Comparison of ENCODE assay signal across 7 mouse cellular contexts in genomic region chr19:24961172-24961962, GRCm38 (mm10). TPM values are rescaled to one million over a fixed set of nuclear protein-coding genes. Genes with fewer than 3 reads are reported as not detected.
DNase-seq lines count a peak whose midpoint lies in the region; ATAC-seq and TF ChIP-seq lines count a peak whose summit lies in the region.

Gene Cbwd1, minus strand, starts transcription at chr19:24961610.

- TF ChIP-seq POLR2A in small intestine, adult 2 months (IDR thresholded peaks at IDR 0.05; ENCODE audit: low read depth, low read length): peak; percentile 57; the same call in 1 of the 2 replicates

- H3K4me3 ChIP-seq in embryonic facial prominence, embryonic 10.5 days: peak within 1 kb of the TSS; percentile 79
- H3K4me3 ChIP-seq in intestine, postnatal 0 days (ENCODE audit: low read depth, low read length): peak within 1 kb of the TSS; percentile 76
- peak within 1 kb of the TSS; percentile 71 for H3K4me3 ChIP-seq in midbrain, embryonic 12.5 days
- H3K4me3 ChIP-seq in small intestine, adult 2 months (ENCODE audit: low read depth, low read length): peak within 1 kb of the TSS; percentile 75

- peak within 1 kb of the TSS; percentile 81 for H3K27ac ChIP-seq in embryonic facial prominence, embryonic 10.5 days (replicated peaks)
- H3K27ac ChIP-seq in intestine, postnatal 0 days (ENCODE audit: low read depth, low read length): peak within 1 kb of the TSS; percentile 24; the same call in 1 of the 2 replicates
- no peak within 1 kb of the TSS for H3K27ac ChIP-seq in midbrain, embryonic 12.5 days (replicated peaks)
- peak within 1 kb of the TSS; percentile 50 for H3K27ac ChIP-seq in small intestine, adult 2 months (ENCODE audit: insufficient read depth, low read depth, low read length)

- peaks cover 11% of the 10 kb centered on the region for H3K36me3 ChIP-seq in embryonic facial prominence, embryonic 10.5 days (replicated peaks)
- H3K36me3 ChIP-seq in intestine, postnatal 0 days (ENCODE audit: control insufficient read depth, insufficient read depth): no peaks in the 10 kb centered on the region
- H3K36me3 ChIP-seq in midbrain, embryonic 12.5 days: peaks cover under 1% of the 10 kb centered on the region
- H3K36me3 ChIP-seq in small intestine, adult 2 months (ENCODE audit: control insufficient read depth, insufficient read depth, low read length): peaks cover 3% of the 10 kb centered on the region; the same call in 1 of the 2 replicates

- WGBS in embryonic facial prominence, embryonic 10.5 days: under 1% methylated on average over 36 of the region's 36 CpGs
- under 1% methylated on average over 36 of the region's 36 CpGs for WGBS in intestine, postnatal 0 days
- WGBS in midbrain, embryonic 12.5 days: under 1% methylated on average over 36 of the region's 36 CpGs
- under 1% methylated on average over 36 of the region's 36 CpGs for WGBS in small intestine, adult 2 months

- DNase-seq in adrenal gland, postnatal 10 days: peak; percentile 99
- DNase-seq in embryonic facial prominence, embryonic 10.5 days (ENCODE audit: low spot score): peak; percentile 99
- peak; percentile 89 for DNase-seq in gonadal fat pad, adult 2 months (ENCODE audit: low read depth)
- DNase-seq in left cerebral cortex, postnatal 4 days: peak; percentile 99

- H3K27me3 ChIP-seq in embryonic facial prominence, embryonic 10.5 days (replicated peaks; ENCODE audit: low read depth, poor library complexity, severe bottlenecking): no peaks in the 10 kb centered on the region
- no peaks in the 10 kb centered on the region for H3K27me3 ChIP-seq in intestine, postnatal 0 days (replicated peaks; ENCODE audit: control insufficient read depth, insufficient read depth, low read length)
- H3K27me3 ChIP-seq in midbrain, embryonic 12.5 days: no peaks in the 10 kb centered on the region
- no peaks in the 10 kb centered on the region for H3K27me3 ChIP-seq in small intestine, adult 2 months (ENCODE audit: control insufficient read depth, insufficient read depth, low read length)

- peak; percentile 96 for TF ChIP-seq CTCF in intestine, postnatal 0 days (IDR thresholded peaks at IDR 0.05; ENCODE audit: low read depth)
- peak; percentile 85 for TF ChIP-seq CTCF in small intestine, adult 2 months (IDR thresholded peaks at IDR 0.05; ENCODE audit: extremely low read depth, insufficient read length, insufficient replicate concordance, low read depth, low read length)

- intact Hi-C loops in left cerebral cortex, postnatal 4 days (cut with DNase I): loop anchor here (5.0 kb wide), 1 partner anchor 146 kb away; no protein-coding TSS in a partner anchor

- peak within 1 kb of the TSS; percentile 64; the same call in 1 of the 2 replicates for H3K9ac ChIP-seq in intestine, postnatal 0 days (ENCODE audit: low read depth, low read length)
- peak within 1 kb of the TSS; percentile 68 for H3K9ac ChIP-seq in midbrain, embryonic 12.5 days (replicated peaks)

- no peaks in the 10 kb centered on the region for H3K9me3 ChIP-seq in embryonic facial prominence, embryonic 10.5 days
- no peaks in the 10 kb centered on the region for H3K9me3 ChIP-seq in intestine, postnatal 0 days (ENCODE audit: control insufficient read depth)
- no peaks in the 10 kb centered on the region for H3K9me3 ChIP-seq in midbrain, embryonic 12.5 days

- peak; percentile 99 for ATAC-seq in intestine, postnatal 0 days
- ATAC-seq in midbrain, embryonic 12.5 days (ENCODE audit: low FRiP score, low read depth): peak; percentile 100

- H3K4me1 ChIP-seq in embryonic facial prominence, embryonic 10.5 days: peaks cover 12% of the 10 kb centered on the region
- H3K4me1 ChIP-seq in intestine, postnatal 0 days (replicated peaks; ENCODE audit: control insufficient read depth, insufficient read depth, low read length): no peaks in the 10 kb centered on the region
- peaks cover 11% of the 10 kb centered on the region for H3K4me1 ChIP-seq in midbrain, embryonic 12.5 days
- peaks cover 5% of the 10 kb centered on the region; the same call in 1 of the 2 replicates for H3K4me1 ChIP-seq in small intestine, adult 2 months (ENCODE audit: control insufficient read depth, insufficient read depth, insufficient read length, low read length)

- H3K4me2 ChIP-seq in intestine, postnatal 0 days (replicated peaks; ENCODE audit: low read depth): peak within 1 kb of the TSS; percentile 73
- peak within 1 kb of the TSS; percentile 62 for H3K4me2 ChIP-seq in midbrain, embryonic 12.5 days (replicated peaks)

RNA-seq across cellular contexts. Expression of gene Cbwd1, which starts in this region (rescaled TPM):
- 10 to 100 TPM; 13.1 to 15.0 TPM for total RNA-seq in adrenal gland, postnatal 10 days (2021)
- 23.6 and 24.4 TPM in 2 replicates for polyA plus RNA-seq in embryonic facial prominence, embryonic 10.5 days (2016; fragmentation: Nextera tagmentation; extraction: Ambion mirVana)
- 3.2 and 3.3 TPM in 2 replicates for polyA plus RNA-seq in gonadal fat pad, adult 2 months (2012; rRNA removed)
- polyA plus RNA-seq in intestine, postnatal 0 days (2015; fragmentation: Nextera tagmentation; extraction: Ambion mirVana): 10.4 and 10.6 TPM in 2 replicates
- 10 to 100 TPM; 10.0 to 10.9 TPM for total RNA-seq in left cerebral cortex, postnatal 4 days (2021)
- 20.0 and 22.8 TPM in 2 replicates for polyA plus RNA-seq in midbrain, embryonic 12.5 days (2016; fragmentation: Nextera tagmentation; extraction: Ambion mirVana)
- 0.27 and 0.62 TPM in 2 replicates for polyA plus RNA-seq in small intestine, adult 2 months (2012; rRNA removed)
